Mouse (Mus musculus) myocyte (in vitro differentiated cells): ENCODE data around the gene Cma2. TPM values are rescaled to one million over a fixed set of nuclear protein-coding genes. Genes with fewer than 3 reads are reported as not detected.
"Not testable (repeated sequence)": the region's sequence is repeated elsewhere in the genome, so short reads cannot be mapped to it uniquely, and the experiment has no call there.

Experiments used
- H3K27me3 ChIP-seq: one replicate; pipeline ENCODE4 v1.6.1; 2011; ENCODE audit not compliant: control insufficient read depth, insufficient read depth, insufficient read length
- H3K36me3 ChIP-seq: one replicate; pipeline ENCODE4 v1.6.1; 2011; ENCODE audit not compliant: control insufficient read depth, insufficient read depth
- H3K4me2 ChIP-seq: one replicate; pipeline ENCODE4 v1.6.1; 2011; ENCODE audit warnings: low read depth, control low read depth
- H3K4me3 ChIP-seq: one replicate; pipeline ENCODE4 v1.5.1; 2011; ENCODE audit warnings: mild to moderate bottlenecking, control low read depth, moderate library complexity
- H3K79me2 ChIP-seq: one replicate; pipeline ENCODE4 v1.6.1; 2011; ENCODE audit not compliant: control insufficient read depth, insufficient read depth
- H3ac ChIP-seq: one replicate; pipeline ENCODE4 v1.6.1; 2011; ENCODE audit not compliant: control insufficient read depth, insufficient read length
- CEBPB ChIP-seq: IDR thresholded peaks from 2 replicates; pipeline ENCODE4 v1.6.1; 2011; ENCODE audit warnings: mild to moderate bottlenecking, moderate library complexity; ENCODE audit not compliant: poor library complexity, insufficient read depth, severe bottlenecking
- E2F4 ChIP-seq: IDR thresholded peaks from one replicate; pipeline ENCODE4 v1.6.1; 2011; ENCODE audit warnings: mild to moderate bottlenecking, control low read depth, moderate library complexity; ENCODE audit not compliant: insufficient read depth
- MAX ChIP-seq: IDR thresholded peaks from one replicate; pipeline ENCODE4 v1.6.1; 2011; ENCODE audit warnings: low read depth, mild to moderate bottlenecking, control low read depth
- MYOD1 ChIP-seq, 3 experiments: IDR thresholded peaks; one replicate each; pipeline ENCODE4 v1.6.1; 2011; ENCODE audit warnings: control low read depth in 2 of 3, low read depth in 2 of 3, mild to moderate bottlenecking in 2 of 3, moderate library complexity in 1 of 3; ENCODE audit not compliant: insufficient read length in 2 of 3, control insufficient read depth in 1 of 3
- MYOG ChIP-seq, 3 experiments: IDR thresholded peaks; one replicate each; pipeline ENCODE4 v1.6.1; 2011; ENCODE audit warnings: control low read depth in 2 of 3, low read depth in 2 of 3, mild to moderate bottlenecking in 2 of 3; ENCODE audit not compliant: insufficient read length in 2 of 3, control insufficient read depth in 1 of 3, insufficient read depth in 1 of 3
- TCF12 ChIP-seq: IDR thresholded peaks from one replicate; pipeline ENCODE4 v1.6.1; 2011; ENCODE audit warnings: mild to moderate bottlenecking, control low read depth; ENCODE audit not compliant: poor library complexity, insufficient read depth, severe bottlenecking
- TCF3 ChIP-seq: IDR thresholded peaks from one replicate; pipeline ENCODE4 v1.6.1; 2011; ENCODE audit warnings: low read depth, control low read depth; ENCODE audit not compliant: insufficient read length
- polyA plus RNA-seq: library from polyadenylated mRNA; unstranded; fragments of >200 nt; fragmentation: generic; extraction: Trizol; gene quantifications from one replicate; pipeline ENCODE4 v1.2.1, GENCODE M21; 2012; ENCODE audit warnings: missing spikeins

The Cma2 gene
- polyA plus RNA-seq, 1 experiment = 0.05 TPM

GRCm38 (mm10) chr14:56019446-56019845, 68.7 kb downstream of the Cma2 start:
- Histone ChIP-seq H3K4me3 (no peak overlapping the region), H3K36me3 (no peaks in the 10 kb centered on the region), H3ac (no peak overlapping the region), H3K79me2 (no peaks in the 10 kb centered on the region), H3K4me2 (no peak overlapping the region), H3K27me3 (no peaks in the 10 kb centered on the region)
- TF ChIP-seq MYOG (IDR thresholded peaks at IDR 0.05; ENCODE audit: control insufficient read depth in 1 of 3, insufficient read depth in 1 of 3, insufficient read length in 2 of 3, low read depth in 2 of 3) = no peak
- no peak for TF ChIP-seq MYOD1 (IDR thresholded peaks at IDR 0.05; ENCODE audit: control insufficient read depth in 1 of 3, insufficient read length in 2 of 3, low read depth in 2 of 3)
- no peak for TF ChIP-seq TCF3
- TF ChIP-seq CEBPB = no peak
- no peak for TF ChIP-seq E2F4
- no peak for TF ChIP-seq TCF12
- no peak for TF ChIP-seq MAX

GRCm38 (mm10) chr14:56021305-56021704, 70.5 kb downstream of the Cma2 start:
- H3ac ChIP-seq, H3K36me3 ChIP-seq, H3K79me2 ChIP-seq, H3K4me2 ChIP-seq, H3K4me3 ChIP-seq, H3K27me3 ChIP-seq: not testable (repeated sequence)

Other genes starting within 250 kb of the Cma2 start
- 0.06 TPM for gene Tgm1, start 237.1 kb upstream of the Cma2 start, polyA plus RNA-seq
- 18.4 TPM for gene Rabggta, start 228.7 kb upstream of the Cma2 start, polyA plus RNA-seq
- 76.3 TPM for gene Dhrs1, start 205.3 kb upstream of the Cma2 start, polyA plus RNA-seq
- gene Nop9, start 205.3 kb upstream of the Cma2 start, polyA plus RNA-seq = 24.9 TPM
- 0.17 TPM for gene Cideb, start 192.5 kb upstream of the Cma2 start, polyA plus RNA-seq
- 0.01 TPM for gene Ltb4r2, start 189.6 kb upstream of the Cma2 start, polyA plus RNA-seq
- gene Ltb4r1, start 185.0 kb upstream of the Cma2 start, polyA plus RNA-seq = 0.04 TPM
- gene Adcy4, start 166.9 kb upstream of the Cma2 start, polyA plus RNA-seq = 0.06 TPM
- 0.28 TPM for gene Ripk3, start 162.1 kb upstream of the Cma2 start, polyA plus RNA-seq
- 2.8 TPM for gene Nfatc4, start 127.8 kb upstream of the Cma2 start, polyA plus RNA-seq
- 0.12 TPM for gene Nynrin, start 97.0 kb upstream of the Cma2 start, polyA plus RNA-seq
- 0.28 TPM for gene Cbln3, start 66.6 kb upstream of the Cma2 start, polyA plus RNA-seq
- 10.0 TPM for gene Khnyn, start 66.0 kb upstream of the Cma2 start, polyA plus RNA-seq
- gene Sdr39u1, start 50.7 kb upstream of the Cma2 start, polyA plus RNA-seq = 2.4 TPM
- 3.0 TPM for gene Cma1, start 6.3 kb upstream of the Cma2 start, polyA plus RNA-seq
- gene Mcpt1, start 67.0 kb downstream of the Cma2 start, polyA plus RNA-seq = 0.44 TPM
- not detected for gene Mcpt9, start 79.5 kb downstream of the Cma2 start, polyA plus RNA-seq
- gene Mcpt2, start 91.1 kb downstream of the Cma2 start, polyA plus RNA-seq = not detected
- 0.14 TPM for gene Mcpt4, start 111.3 kb downstream of the Cma2 start, polyA plus RNA-seq
- gene Mcpt8, start 134.3 kb downstream of the Cma2 start, polyA plus RNA-seq = 10.7 TPM
- 0.54 TPM for gene Ctsg, start 151.6 kb downstream of the Cma2 start, polyA plus RNA-seq
- gene Gzme, start 169.6 kb downstream of the Cma2 start, polyA plus RNA-seq = 0.55 TPM
- gene Gzmd, start 181.6 kb downstream of the Cma2 start, polyA plus RNA-seq = 0.05 TPM
- not detected for gene Gzmg, start 208.6 kb downstream of the Cma2 start, polyA plus RNA-seq
- gene Gzmn, start 223.6 kb downstream of the Cma2 start, polyA plus RNA-seq = 0.07 TPM